Mouse (Mus musculus) CD4-positive helper T cell, adult 2 months (primary cell): ENCODE data around the gene Psmd13.

Source experiments
- DNase-seq: peaks from one replicate; pipeline ENCODE4 v3.0.0-alpha.2; 2012; ENCODE audit warnings: low read depth, missing footprints, low spot score

Psmd13 gene

GRCm38 (mm10) chr7:140881696-140882468 lies at the start of gene Psmd13, which contains the start of gene Sirt3:
TSS of gene Psmd13 (plus strand) at chr7:140881968.
TSS of gene Sirt3 (minus strand) at chr7:140882309.
- DNase-seq, result peak; percentile 94

GRCm38 (mm10) chr7:140833341-140833740 lies 48.4 kb upstream of the Psmd13 start:
- DNase-seq, result no peak

- no peak for DNase-seq
Observed at GRCm38 (mm10) chr7:140834968-140835757, 46.6 kb upstream of the Psmd13 start, which contains the start of gene Urah. TSS of gene Urah (plus strand) at chr7:140835018.

- no peak for DNase-seq
Observed at GRCm38 (mm10) chr7:140835758-140836087, 46.0 kb upstream of the Psmd13 start.

- DNase-seq, result no peak
Observed at GRCm38 (mm10) chr7:140836243-140837115, 45.3 kb upstream of the Psmd13 start.

GRCm38 (mm10) chr7:140839556-140839955 lies 42.2 kb upstream of the Psmd13 start:
- no peak for DNase-seq

- no peak for DNase-seq
Observed at GRCm38 (mm10) chr7:140840750-140841735, 40.7 kb upstream of the Psmd13 start.

- no peak for DNase-seq
Observed at GRCm38 (mm10) chr7:140843806-140844205, 38.0 kb upstream of the Psmd13 start.

- DNase-seq, result peak; percentile 84
Observed at GRCm38 (mm10) chr7:140844905-140845665, 36.7 kb upstream of the Psmd13 start, which contains the start of gene Scgb1c1. TSS of gene Scgb1c1 (plus strand) at chr7:140845547.

GRCm38 (mm10) chr7:140845683-140846082 lies 36.1 kb upstream of the Psmd13 start:
- DNase-seq, result no peak

GRCm38 (mm10) chr7:140846676-140847075 lies 35.1 kb upstream of the Psmd13 start:
- DNase-seq, result no peak

GRCm38 (mm10) chr7:140847755-140848580 lies 33.8 kb upstream of the Psmd13 start, which contains the start of gene Odf3:
TSS of gene Odf3 (plus strand) at chr7:140847805.
- DNase-seq, result no peak

GRCm38 (mm10) chr7:140848591-140848990 lies 33.2 kb upstream of the Psmd13 start:
- no peak for DNase-seq

- no peak for DNase-seq
Observed at GRCm38 (mm10) chr7:140851916-140852315, 29.9 kb upstream of the Psmd13 start.

GRCm38 (mm10) chr7:140853386-140853785 lies 28.4 kb upstream of the Psmd13 start:
- DNase-seq, result no peak

GRCm38 (mm10) chr7:140854483-140854882 lies 27.3 kb upstream of the Psmd13 start:
- DNase-seq, result no peak

- DNase-seq, result no peak
Observed at GRCm38 (mm10) chr7:140855181-140855580, 26.6 kb upstream of the Psmd13 start.

GRCm38 (mm10) chr7:140855860-140856784 lies 25.6 kb upstream of the Psmd13 start, which contains the start of gene Gm45785:
TSS of gene Gm45785 (minus strand) at chr7:140856331.
- peak; percentile 86 for DNase-seq
